Mouse (Mus musculus) CH12.LX (cell line): Measurements from ENCODE around the gene 4833427G06Rik. TPM values are rescaled to one million over a fixed set of nuclear protein-coding genes. Genes with fewer than 3 reads are reported as not detected.

Experiments
- DNase-seq: peaks from one replicate; pipeline ENCODE4 v3.0.0-alpha.2; 2013; ENCODE audit errors: extremely low read depth
- H3K27ac ChIP-seq: 2 replicates; pipeline ENCODE4 v1.5.1; 2012; ENCODE audit warnings: low read depth, mild to moderate bottlenecking, control low read depth, moderate library complexity; ENCODE audit not compliant: insufficient read depth
- H3K27me3 ChIP-seq: replicated peaks from 2 replicates; pipeline ENCODE3; 2012; ENCODE audit warnings: inconsistent platforms
- H3K36me3 ChIP-seq, 2 experiments: replicated peaks in 1 of 2; 2 replicates each; pipeline versions ENCODE3 to v1.6.1; 2012; ENCODE audit warnings: inconsistent platforms in 1 of 2, low read length in 1 of 2, mild to moderate bottlenecking in 1 of 2, mixed read lengths in 1 of 2, moderate library complexity in 1 of 2; ENCODE audit not compliant: control insufficient read depth in 1 of 2, insufficient read depth in 1 of 2
- H3K4me1 ChIP-seq, 2 experiments: 2 replicates each; pipeline ENCODE4 v1.6.1; 2012; ENCODE audit warnings: inconsistent platforms in 1 of 2, moderate library complexity in 1 of 2; ENCODE audit not compliant: insufficient read depth in 2 of 2, control insufficient read depth in 1 of 2
- H3K4me2 ChIP-seq: 2 replicates; pipeline ENCODE4 v1.6.1; 2012; ENCODE audit warnings: low read depth, mild to moderate bottlenecking, control low read depth; ENCODE audit not compliant: poor library complexity, insufficient read depth, severe bottlenecking
- H3K4me3 ChIP-seq, 3 experiments: fragments of 150-350 bp in 1 of 3; sonication (generic) in 1 of 3; replicated peaks in 1 of 3; 2 replicates each; pipeline versions ENCODE3 to v1.5.1; 2011 to 2012; ENCODE audit warnings: low read depth in 2 of 3, low read length in 2 of 3, mild to moderate bottlenecking in 2 of 3, moderate library complexity in 2 of 3, control low read depth in 1 of 3, improper control_type of control experiment in 1 of 3, inconsistent platforms in 1 of 3, mixed read lengths in 1 of 3; ENCODE audit not compliant: poor library complexity in 1 of 3
- H3K79me2 ChIP-seq: replicated peaks from 2 replicates; pipeline ENCODE4 v1.6.1; 2012; ENCODE audit warnings: mild to moderate bottlenecking, moderate library complexity; ENCODE audit not compliant: control insufficient read depth, poor library complexity, insufficient read depth, severe bottlenecking; ENCODE audit errors: extremely low read depth
- H3K9ac ChIP-seq: 2 replicates; pipeline ENCODE4 v1.6.1; 2012; ENCODE audit warnings: low read depth, mild to moderate bottlenecking, control low read depth, moderate library complexity; ENCODE audit not compliant: insufficient read depth
- H3K9me3 ChIP-seq: replicated peaks from 2 replicates; pipeline ENCODE3; 2012; ENCODE audit warnings: low read length, inconsistent platforms, mixed read lengths
- BHLHE40 ChIP-seq: IDR thresholded peaks from 2 replicates; pipeline ENCODE4 v1.6.1; 2011; ENCODE audit warnings: mild to moderate bottlenecking, low read depth, low read length, improper control_type of control experiment
- CHD2 ChIP-seq: IDR thresholded peaks from 2 replicates; pipeline ENCODE4 v1.6.1; 2011; ENCODE audit warnings: low read length, improper control_type of control experiment
- E2F4 ChIP-seq: IDR thresholded peaks from 2 replicates; pipeline ENCODE4 v1.6.1; 2011; ENCODE audit warnings: low read depth, low read length, improper control_type of control experiment; ENCODE audit not compliant: insufficient replicate concordance
- ELF1 ChIP-seq: IDR thresholded peaks from 2 replicates; pipeline ENCODE4 v1.6.1; 2014; ENCODE audit warnings: low read depth, mild to moderate bottlenecking, inconsistent platforms, low read length, improper control_type of control experiment
- GABPA ChIP-seq: IDR thresholded peaks from 2 replicates; pipeline ENCODE4 v1.6.1; 2012; ENCODE audit warnings: low read depth, low read length, improper control_type of control experiment, inconsistent platforms; ENCODE audit not compliant: insufficient replicate concordance
- HCFC1 ChIP-seq: IDR thresholded peaks from 2 replicates; pipeline ENCODE4 v1.6.1; 2012; ENCODE audit warnings: low read depth, mild to moderate bottlenecking, inconsistent platforms, low read length, improper control_type of control experiment
- IRF4 ChIP-seq: IDR thresholded peaks from 2 replicates; pipeline ENCODE4 v1.6.1; 2014; ENCODE audit warnings: low read depth, mild to moderate bottlenecking, inconsistent platforms, low read length, improper control_type of control experiment
- JUND ChIP-seq: conservative IDR thresholded peaks from 2 replicates; pipeline ENCODE4 v1.6.1; 2011; ENCODE audit warnings: low read depth, low read length, improper control_type of control experiment
- MAFK ChIP-seq: IDR thresholded peaks from 2 replicates; pipeline ENCODE4 v1.6.1; 2011; ENCODE audit warnings: low read length, improper control_type of control experiment; ENCODE audit not compliant: insufficient replicate concordance
- MAX ChIP-seq: IDR thresholded peaks from 2 replicates; pipeline ENCODE4 v1.6.1; 2011; ENCODE audit warnings: low read length, improper control_type of control experiment
- MYC ChIP-seq: IDR thresholded peaks from 2 replicates; pipeline ENCODE4 v1.6.1; 2011; ENCODE audit warnings: low read depth, mild to moderate bottlenecking, improper control_type of control experiment, low read length
- NELFE ChIP-seq: IDR thresholded peaks from 2 replicates; pipeline ENCODE4 v1.6.1; 2011; ENCODE audit warnings: low read depth, low read length, improper control_type of control experiment
- PAX5 ChIP-seq: IDR thresholded peaks from 2 replicates; pipeline ENCODE4 v1.6.1; 2012; ENCODE audit warnings: low read length, inconsistent platforms, mixed read lengths
- POLR2A ChIP-seq: IDR thresholded peaks from 2 replicates; pipeline ENCODE4 v1.6.1; 2011; ENCODE audit warnings: low read depth, mild to moderate bottlenecking, improper control_type of control experiment, low read length
- POLR2AphosphoS2 ChIP-seq: IDR thresholded peaks from 2 replicates; pipeline ENCODE4 v1.6.1; 2011; ENCODE audit warnings: low read depth, low read length, improper control_type of control experiment
- UBTF ChIP-seq: IDR thresholded peaks from 2 replicates; pipeline ENCODE4 v1.6.1; 2012; ENCODE audit warnings: low read depth, mild to moderate bottlenecking, inconsistent platforms, low read length, improper control_type of control experiment, moderate library complexity
- USF1 ChIP-seq: IDR thresholded peaks from 2 replicates; pipeline ENCODE4 v1.6.1; 2014; ENCODE audit warnings: low read depth, mild to moderate bottlenecking, inconsistent platforms, low read length, improper control_type of control experiment
- USF2 ChIP-seq: conservative IDR thresholded peaks from 2 replicates; pipeline ENCODE4 v1.6.1; 2011; ENCODE audit warnings: low read depth, low read length, improper control_type of control experiment
- ZC3H11A ChIP-seq: IDR thresholded peaks from 2 replicates; pipeline ENCODE4 v1.6.1; 2012; ENCODE audit warnings: low read depth, mild to moderate bottlenecking, inconsistent platforms, low read length, improper control_type of control experiment
- ZKSCAN1 ChIP-seq: IDR thresholded peaks from 2 replicates; pipeline ENCODE4 v1.6.1; 2012; ENCODE audit warnings: low read depth, inconsistent platforms, low read length, improper control_type of control experiment, borderline replicate concordance
- ZMIZ1 ChIP-seq: IDR thresholded peaks from 2 replicates; pipeline ENCODE4 v1.6.1; 2012; ENCODE audit warnings: low read depth, mild to moderate bottlenecking, inconsistent platforms, low read length, improper control_type of control experiment
- dilution Hi-C: fragments of 300-500 bp; cut with MboI; formaldehyde crosslinking; loops from 2 replicates; pipeline ENCODE4 v1.14.3; 2020; ENCODE audit warnings: low sequenced_read_pairs; ENCODE audit not compliant: extremely low pct_unique_long_range_greater_than_20kb, extremely low pct_ligation_motif_present
- in situ Hi-C: fragments of 300-500 bp; cut with MboI; formaldehyde crosslinking; loops from 3 replicates; pipeline ENCODE4 v1.14.3; 2019; ENCODE audit warnings: low sequenced_read_pairs, low pct_ligation_motif_present, low pct_unique_long_range_greater_than_20kb, mixed read lengths
- polyA plus RNA-seq: library from polyadenylated mRNA; unstranded; fragments of >175 nt; gene quantifications from 2 replicates; pipeline ENCODE4 v1.2.1, GENCODE M21; 2012; ENCODE audit warnings: low read depth; ENCODE audit not compliant: insufficient read length
- total RNA-seq, 2 experiments: library from RNA; depleted of rRNA; stranded (reverse); fragments of 300-350 nt in 1 of 2; fragments of >200 nt in 1 of 2; gene quantifications; 2 replicates each; pipeline ENCODE4 v1.2.3; 2012 to 2014

4833427G06Rik gene
- total and polyA plus RNA-seq, 3 experiments = 0.25 TPM; not detected in 2

- in situ Hi-C loops (no loop called here), dilution Hi-C loops (no loop called here)
- DNase-seq = no peak
- H3K36me3 ChIP-seq = no peaks in the 10 kb centered on the region
- H3K4me2 ChIP-seq = no peak overlapping the region
- no peak overlapping the region for H3K9ac ChIP-seq
- no peak overlapping the region for H3K27ac ChIP-seq
- H3K4me3 ChIP-seq = no peak overlapping the region
- peaks cover 0 to 5% of the 10 kb centered on the region in 2 experiments; a peak in 2 of 4 replicates for H3K4me1 ChIP-seq
- H3K27me3 ChIP-seq = no peaks in the 10 kb centered on the region
- H3K79me2 ChIP-seq = no peaks in the 10 kb centered on the region; the same call in 1 of the 2 replicates
- peaks cover 7% of the 10 kb centered on the region for H3K9me3 ChIP-seq
- TF ChIP-seq ZKSCAN1 (no peak), IRF4 (no peak)
These were observed 2.1 kb upstream of the 4833427G06Rik start for GRCm38 (mm10) chr9:51103808-51104514.

GRCm38 (mm10) chr9:51102963-51103807 is 1.3 kb upstream of the 4833427G06Rik start:
- dilution Hi-C loops (no loop called here), in situ Hi-C loops (no loop called here)
- Histone ChIP-seq H3K27ac (no peak overlapping the region), H3K4me3 (no peak overlapping the region), H3K79me2 (no peaks in the 10 kb centered on the region; the same call in 1 of the 2 replicates), H3K9ac (no peak overlapping the region), H3K9me3 (peaks cover 7% of the 10 kb centered on the region), H3K4me1 (peaks cover 0 to 5% of the 10 kb centered on the region in 2 experiments; a peak in 2 of 4 replicates), H3K4me2 (no peak overlapping the region), H3K27me3 (no peaks in the 10 kb centered on the region), H3K36me3 (no peaks in the 10 kb centered on the region)
- no peak for DNase-seq
- TF ChIP-seq MAFK = no peak
- TF ChIP-seq E2F4 = no peak
- no peak for TF ChIP-seq POLR2AphosphoS2
- no peak for TF ChIP-seq USF1
- no peak for TF ChIP-seq ZKSCAN1
- TF ChIP-seq UBTF = no peak
- no peak for TF ChIP-seq HCFC1
- no peak for TF ChIP-seq PAX5
- no peak for TF ChIP-seq CHD2
- no peak for TF ChIP-seq JUND
- no peak for TF ChIP-seq GABPA
- TF ChIP-seq ZMIZ1 = no peak
- TF ChIP-seq MAX = no peak
- no peak for TF ChIP-seq BHLHE40
- no peak for TF ChIP-seq ELF1
- TF ChIP-seq MYC = no peak
- TF ChIP-seq NELFE = no peak
- TF ChIP-seq ZC3H11A = no peak
- TF ChIP-seq POLR2A = no peak
- no peak for TF ChIP-seq USF2
